Mouse (Mus musculus) left cerebral cortex, adult 2 months (tissue): ENCODE data around the gene Gm8122. TPM values are rescaled to one million over a fixed set of nuclear protein-coding genes. Genes with fewer than 3 reads are reported as not detected.
A peak's percentile ranks its signal among the peaks of the same experiment; 100 is the strongest.
"Not testable (repeated sequence)": the region's sequence is repeated elsewhere in the genome, so short reads cannot be mapped to it uniquely, and the experiment has no call there.

Experiments used
- DNase-seq, 2 experiments: peaks; one replicate each; pipeline ENCODE4 v3.0.0; 2021 to 2022; ENCODE audit warnings: low spot score in 2 of 2, mixed read lengths in 1 of 2; ENCODE audit errors: extremely low spot score in 1 of 2
- H3K27ac ChIP-seq: fragments of 200-600 bp; 2 replicates; pipeline ENCODE4 v1.8.1; 2022
- H3K4me3 ChIP-seq: fragments of 200-600 bp; 2 replicates; pipeline ENCODE4 v1.8.1; 2022
- CTCF ChIP-seq: fragments of 200-600 bp; IDR thresholded peaks from 2 replicates; pipeline ENCODE4 v1.8.1; 2022; ENCODE audit warnings: antibody characterized with exemption, mild to moderate bottlenecking, moderate library complexity
- intact Hi-C: fragments of 180-260 bp; cut with DNase I; formaldehyde crosslinking; loops from one replicate; pipeline ENCODE4 v1.15.1; 2025
- total RNA-seq, 2 experiments: library from RNA; stranded (reverse); gene quantifications; 2 replicates each; pipeline ENCODE4 v1.2.3; 2021

The Gm8122 gene
- total RNA-seq, 2 experiments from 2014 or later, result not detected

DNA sequence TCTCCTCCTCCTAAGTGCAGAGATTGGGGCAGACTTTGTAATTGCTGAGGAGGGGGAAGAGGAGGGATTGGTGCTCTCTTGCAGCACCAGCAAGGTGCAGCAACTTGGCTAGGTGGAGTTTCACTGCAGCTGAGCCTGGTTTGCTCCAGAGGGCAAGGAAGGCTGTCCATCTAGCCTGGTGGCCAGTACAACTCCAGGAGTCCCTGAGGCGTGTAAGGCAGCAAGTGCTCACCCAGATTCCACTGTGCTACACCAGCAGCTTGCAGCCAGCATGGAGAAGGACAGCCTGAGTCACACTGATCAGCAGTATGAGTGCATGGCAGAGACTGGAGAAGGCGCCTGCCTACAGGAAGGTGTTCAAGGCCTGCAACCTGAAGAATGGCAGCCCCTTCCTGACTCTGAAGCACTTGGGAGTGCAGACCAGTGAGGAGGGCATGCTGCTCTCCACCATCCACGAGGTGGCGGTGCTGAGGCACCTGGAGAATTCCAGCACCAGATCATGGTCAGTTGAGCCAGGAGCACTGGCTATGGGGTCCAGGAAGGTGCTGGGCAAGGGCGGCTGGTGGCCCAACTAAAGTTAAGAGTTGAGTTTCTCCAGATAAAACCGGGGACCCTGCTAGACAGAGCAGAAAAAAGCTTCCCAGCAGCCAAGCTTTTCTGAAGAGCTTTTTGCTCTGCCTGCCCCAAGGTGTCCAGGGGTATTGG, 15.6 kb upstream of the Gm8122 start:
- H3K27ac ChIP-seq, DNase-seq, H3K4me3 ChIP-seq, intact Hi-C loops: not testable (repeated sequence)
- peak; percentile 14 for TF ChIP-seq CTCF

DNA sequence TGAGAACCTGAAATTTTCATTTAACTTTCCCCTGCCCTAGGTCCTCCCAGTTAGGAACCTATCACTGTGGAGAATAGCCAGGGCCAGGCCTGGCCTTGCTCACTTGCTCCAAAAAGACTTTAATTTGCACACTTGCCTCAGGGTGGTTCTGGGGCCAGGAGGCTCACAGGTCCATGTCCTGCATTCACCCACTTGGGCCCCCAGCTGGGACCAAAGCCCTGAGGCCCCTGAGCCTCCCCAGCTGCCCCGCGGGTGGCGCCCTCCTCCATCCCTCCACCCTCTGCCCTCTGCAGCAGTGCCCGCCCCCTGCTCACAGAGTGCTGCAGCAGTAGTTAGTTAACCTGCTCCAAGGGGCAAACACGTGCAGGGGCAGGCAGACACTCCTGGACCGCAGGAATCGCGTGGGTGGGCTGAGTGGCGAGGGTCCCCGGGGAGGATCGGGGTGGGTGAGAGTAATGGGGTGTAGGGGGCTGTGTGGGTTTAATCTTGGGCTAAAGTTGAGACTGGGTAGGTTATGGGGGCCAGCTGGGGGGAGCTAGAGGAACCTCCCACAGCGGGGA, 14.6 kb upstream of the Gm8122 start:
- H3K27ac ChIP-seq, intact Hi-C loops, H3K4me3 ChIP-seq: not testable (repeated sequence)
- peak in 1 of 2 experiments; percentile 32 for DNase-seq

DNA sequence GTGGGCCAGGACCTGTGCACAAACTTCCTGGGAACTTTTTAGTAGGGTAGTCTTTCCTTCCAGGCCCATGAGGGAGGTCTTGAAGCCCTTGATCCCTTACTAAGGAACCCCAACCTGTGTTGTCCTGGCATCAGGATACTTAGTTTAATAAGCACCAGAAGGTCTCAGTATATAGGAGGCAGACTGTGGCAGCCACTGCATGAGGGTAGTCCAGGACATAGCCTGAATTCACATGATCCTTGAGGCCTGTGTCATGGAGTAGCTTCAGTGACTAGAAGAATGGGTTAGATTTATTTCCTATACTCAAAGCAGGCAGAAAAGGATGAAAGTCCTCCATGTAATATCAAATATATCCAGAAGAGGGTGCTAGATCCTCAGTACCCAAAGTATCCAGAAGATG, 2.7 kb upstream of the Gm8122 start:
- H3K27ac ChIP-seq, H3K4me3 ChIP-seq, intact Hi-C loops: not testable (repeated sequence)
- peak in 1 of 2 experiments; percentile 28 for DNase-seq

Other genes with a start within 250 kb of the Gm8122 start
- not detected for gene Gm8082, start 241.7 kb downstream of the Gm8122 start, total RNA-seq
- not detected for gene Gm10376, start 219.7 kb downstream of the Gm8122 start, total RNA-seq
- not detected for gene Gm8094, start 158.7 kb downstream of the Gm8122 start, total RNA-seq
- under 1 TPM; 0.45 to 0.77 TPM for gene Gm8104, start 134.7 kb downstream of the Gm8122 start, total RNA-seq
- gene Gm7233, start 55.4 kb downstream of the Gm8122 start, total RNA-seq, result 1 to 10 TPM in 1 of 2 experiments, under 1 TPM in 1; 0.88 to 1.2 TPM
- 1 to 10 TPM; 1.1 to 2.1 TPM for gene Gm8126, start 23.3 kb upstream of the Gm8122 start, total RNA-seq
- gene Gm9732, start 39.7 kb upstream of the Gm8122 start, total RNA-seq, result under 1 TPM; 0.29 to 0.47 TPM
- not detected for gene Gm8127, start 58.5 kb upstream of the Gm8122 start, total RNA-seq
- gene 1700001F09Rik, start 112.5 kb upstream of the Gm8122 start, total RNA-seq, result 1 to 10 TPM in 1 of 2 experiments, under 1 TPM in 1; 0.79 to 1.0 TPM
- not detected for gene Gm8138, start 181.0 kb upstream of the Gm8122 start, total RNA-seq